Mouse (Mus musculus) liver, embryonic 12.5 days (tissue): ENCODE data around the gene Cxcl9. TPM values are rescaled to one million over a fixed set of nuclear protein-coding genes. Genes with fewer than 3 reads are reported as not detected.
"Not testable (repeated sequence)": the region's sequence is repeated elsewhere in the genome, so short reads cannot be mapped to it uniquely, and the experiment has no call there.

Source experiments
- ATAC-seq: fragments of 200-750 bp; cut with Nextera tagmentation; 2 replicates; pipeline ENCODE4 v1.8.0; 2017; ENCODE audit warnings: moderate number of reproducible peaks, mild to moderate bottlenecking, moderate library complexity
- H3K27ac ChIP-seq: fragments of 300-500 bp; sonication (generic); 2 replicates; pipeline ENCODE4 v1.5.1; 2016; ENCODE audit warnings: mild to moderate bottlenecking
- H3K27me3 ChIP-seq: fragments of 300-500 bp; sonication (generic); replicated peaks from 2 replicates; pipeline ENCODE4 v1.6.1; 2016; ENCODE audit warnings: mild to moderate bottlenecking, moderate library complexity
- H3K36me3 ChIP-seq: fragments of 300-500 bp; sonication (generic); 2 replicates; pipeline ENCODE4 v1.6.1; 2016; ENCODE audit warnings: mild to moderate bottlenecking, moderate library complexity
- H3K4me1 ChIP-seq: fragments of 300-500 bp; sonication (generic); 2 replicates; pipeline ENCODE4 v1.6.1; 2016
- H3K4me2 ChIP-seq: fragments of 300-500 bp; sonication (generic); 2 replicates; pipeline ENCODE4 v1.6.1; 2016; ENCODE audit warnings: mild to moderate bottlenecking, moderate library complexity
- H3K4me3 ChIP-seq: fragments of 300-500 bp; sonication (generic); 2 replicates; pipeline ENCODE4 v1.5.1; 2016; ENCODE audit warnings: mild to moderate bottlenecking, moderate library complexity
- H3K9ac ChIP-seq: fragments of 300-500 bp; sonication (generic); 2 replicates; pipeline ENCODE4 v1.6.1; 2016; ENCODE audit warnings: mild to moderate bottlenecking, moderate library complexity
- H3K9me3 ChIP-seq: fragments of 300-500 bp; sonication (generic); replicated peaks from 2 replicates; pipeline ENCODE4 v1.6.1; 2016; ENCODE audit warnings: mild to moderate bottlenecking, moderate library complexity
- WGBS: fragments of 180-500 bp; shearing (Covaris S2); methylation state at CpG from one replicate; pipeline ENCODE4 v1.1.7; 2016; ENCODE audit not compliant: insufficient replicate concordance; 5-methylcytosine and 5-hydroxymethylcytosine counted together
- polyA plus RNA-seq: library from polyadenylated mRNA; unstranded; fragments of >200 nt; fragmentation: Nextera tagmentation; extraction: Ambion mirVana; gene quantifications from 2 replicates; pipeline ENCODE4 v1.2.1, GENCODE M21; 2016

Gene Cxcl9
- polyA plus RNA-seq, 1 experiment from 2014 or later = not detected

GRCm38 (mm10) chr5:92365146-92365705, 37.3 kb upstream of the Cxcl9 start:
- Histone ChIP-seq H3K4me2 (no peak overlapping the region), H3K27me3 (peaks cover 10% of the 10 kb centered on the region; the same call in 1 of the 2 replicates), H3K9me3 (no peaks in the 10 kb centered on the region), H3K36me3 (no peaks in the 10 kb centered on the region), H3K4me3 (no peak overlapping the region), H3K9ac (no peak overlapping the region), H3K27ac (no peak overlapping the region), H3K4me1 (peaks cover under 1% of the 10 kb centered on the region; the same call in 1 of the 2 replicates)
- no peak for ATAC-seq
- 70% methylated on average over 11 of the region's 11 CpGs for WGBS

GRCm38 (mm10) chr5:92364011-92364410, 36.1 kb upstream of the Cxcl9 start:
- H3K4me3 ChIP-seq = no peak overlapping the region
- H3K27me3 ChIP-seq = peaks cover 10% of the 10 kb centered on the region; the same call in 1 of the 2 replicates
- no peak overlapping the region for H3K9ac ChIP-seq
- no peak overlapping the region for H3K27ac ChIP-seq
- H3K4me2 ChIP-seq = no peak overlapping the region
- no peaks in the 10 kb centered on the region for H3K36me3 ChIP-seq
- no peaks in the 10 kb centered on the region for H3K9me3 ChIP-seq
- ATAC-seq = no peak
- no peaks in the 10 kb centered on the region for H3K4me1 ChIP-seq
- WGBS = 73% methylated on average over 5 of the region's 5 CpGs

- Histone ChIP-seq H3K27me3 (peaks cover 10% of the 10 kb centered on the region; the same call in 1 of the 2 replicates), H3K9me3 (no peaks in the 10 kb centered on the region), H3K4me3 (no peak overlapping the region), H3K4me2 (no peak overlapping the region), H3K36me3 (no peaks in the 10 kb centered on the region), H3K4me1 (0 out of 2 replicates have a peak, but pooled peaks cover under 1% of the 10 kb centered on the region), H3K9ac (no peak overlapping the region), H3K27ac (no peak overlapping the region)
- no peak for ATAC-seq
- WGBS = 16% methylated on average over 4 of the region's 4 CpGs
These were observed 35.3 kb upstream of the Cxcl9 start for GRCm38 (mm10) chr5:92363179-92363578.

GRCm38 (mm10) chr5:92358767-92359455, 31.0 kb upstream of the Cxcl9 start:
- H3K4me2 ChIP-seq = no peak overlapping the region
- no peak overlapping the region for H3K4me3 ChIP-seq
- 58% methylated on average over 11 of the region's 11 CpGs for WGBS
- no peak overlapping the region for H3K27ac ChIP-seq
- 0 out of 2 replicates have a peak, but pooled peaks have one; percentile 54 for ATAC-seq
- peaks cover 4% of the 10 kb centered on the region; the same call in 1 of the 2 replicates for H3K4me1 ChIP-seq
- no peaks in the 10 kb centered on the region for H3K36me3 ChIP-seq
- H3K9me3 ChIP-seq = no peaks in the 10 kb centered on the region
- peaks cover 10% of the 10 kb centered on the region; the same call in 1 of the 2 replicates for H3K27me3 ChIP-seq
- no peak overlapping the region for H3K9ac ChIP-seq

- ATAC-seq = no peak
- no peaks in the 10 kb centered on the region for H3K36me3 ChIP-seq
- H3K4me3 ChIP-seq = no peak overlapping the region
- H3K27ac ChIP-seq = no peak overlapping the region
- H3K9ac ChIP-seq = no peak overlapping the region
- peaks cover 5% of the 10 kb centered on the region for H3K4me1 ChIP-seq
- no peak overlapping the region for H3K4me2 ChIP-seq
- peaks cover 7% of the 10 kb centered on the region; the same call in 1 of the 2 replicates for H3K27me3 ChIP-seq
- H3K9me3 ChIP-seq = no peaks in the 10 kb centered on the region
- WGBS = 23% methylated on average over 12 of the region's 12 CpGs
These were observed 30.2 kb upstream of the Cxcl9 start for GRCm38 (mm10) chr5:92358033-92358432.

GRCm38 (mm10) chr5:92353517-92353916, 25.6 kb upstream of the Cxcl9 start:
- Histone ChIP-seq H3K9me3 (no peaks in the 10 kb centered on the region), H3K4me3 (peak overlapping the region; percentile 37), H3K27ac (no peak overlapping the region), H3K4me1 (peaks cover 19% of the 10 kb centered on the region), H3K4me2 (peak overlapping the region; percentile 57), H3K36me3 (no peaks in the 10 kb centered on the region), H3K9ac (no peak overlapping the region), H3K27me3 (peaks cover 6% of the 10 kb centered on the region; the same call in 1 of the 2 replicates)
- peak; percentile 33; the same call in 1 of the 2 replicates for ATAC-seq
- WGBS = 22% methylated on average over 11 of the region's 11 CpGs

- not testable (repeated sequence) for H3K9me3 ChIP-seq, ATAC-seq, H3K27ac ChIP-seq, H3K4me3 ChIP-seq, H3K36me3 ChIP-seq, H3K9ac ChIP-seq
- Histone ChIP-seq H3K4me2 (peak overlapping the region; percentile 57), H3K27me3 (peaks cover 12% of the 10 kb centered on the region), H3K4me1 (peaks cover 21% of the 10 kb centered on the region)
- 65% methylated on average over 4 of the region's 4 CpGs for WGBS
These were observed 24.8 kb upstream of the Cxcl9 start for GRCm38 (mm10) chr5:92352716-92353115.

- Histone ChIP-seq H3K4me2 (0 out of 2 replicates have a peak overlapping the region, but pooled peaks have one; percentile 53), H3K27me3 (peaks cover 13% of the 10 kb centered on the region), H3K27ac (no peak overlapping the region), H3K36me3 (no peaks in the 10 kb centered on the region), H3K9ac (no peak overlapping the region), H3K4me3 (no peak overlapping the region), H3K9me3 (no peaks in the 10 kb centered on the region), H3K4me1 (peaks cover 21% of the 10 kb centered on the region)
- 72% methylated on average over 7 of the region's 7 CpGs for WGBS
- ATAC-seq = no peak
These were observed 21.9 kb upstream of the Cxcl9 start for GRCm38 (mm10) chr5:92349731-92350130.

- no peak within 1 kb of the TSS for H3K9ac ChIP-seq
- 17% methylated on average over 14 of the region's 14 CpGs for WGBS
These were observed 21.0 kb upstream of the Cxcl9 start, which contains the start of gene Cxcl10 for GRCm38 (mm10) chr5:92348794-92349413. TSS of gene Cxcl10 (minus strand) at chr5:92348889.

GRCm38 (mm10) chr5:92345006-92345405, 17.1 kb upstream of the Cxcl9 start:
- ATAC-seq = no peak
- Histone ChIP-seq H3K36me3 (no peaks in the 10 kb centered on the region), H3K4me2 (no peak overlapping the region), H3K27ac (no peak overlapping the region), H3K4me1 (peaks cover 16% of the 10 kb centered on the region), H3K9me3 (no peaks in the 10 kb centered on the region), H3K4me3 (no peak overlapping the region), H3K9ac (no peak overlapping the region), H3K27me3 (peaks cover 20% of the 10 kb centered on the region)
- WGBS = 59% methylated on average over 8 of the region's 8 CpGs

More at GRCm38 (mm10) chr5:92348794-92349413, 21.0 kb upstream of the Cxcl9 start, which contains the start of gene Cxcl10:
- Histone ChIP-seq H3K9me3 (no peaks in the 10 kb centered on the region), H3K27me3 (peaks cover 15% of the 10 kb centered on the region), H3K4me1 (peaks cover 21% of the 10 kb centered on the region), H3K4me3 (peak within 1 kb of the TSS; percentile 29), H3K27ac (no peak within 1 kb of the TSS), H3K4me2 (peak within 1 kb of the TSS; percentile 53), H3K36me3 (no peaks in the 10 kb centered on the region)
- ATAC-seq = peak; percentile 86

- Histone ChIP-seq H3K36me3 (no peaks in the 10 kb centered on the region), H3K4me3 (no peak overlapping the region), H3K4me1 (no peaks in the 10 kb centered on the region), H3K27me3 (peaks cover 7% of the 10 kb centered on the region; the same call in 1 of the 2 replicates), H3K9me3 (no peaks in the 10 kb centered on the region), H3K27ac (no peak overlapping the region), H3K9ac (no peak overlapping the region), H3K4me2 (no peak overlapping the region)
- WGBS = 58% methylated on average over 4 of the region's 4 CpGs
- ATAC-seq = no peak
These were observed 12.7 kb upstream of the Cxcl9 start for GRCm38 (mm10) chr5:92340606-92341005.

GRCm38 (mm10) chr5:92336743-92337142, 8.9 kb upstream of the Cxcl9 start:
- no peaks in the 10 kb centered on the region for H3K4me1 ChIP-seq
- WGBS = 64% methylated on average over 3 of the region's 3 CpGs

More at GRCm38 (mm10) chr5:92336743-92337142, 8.9 kb upstream of the Cxcl9 start:
- Histone ChIP-seq H3K4me2 (no peak overlapping the region), H3K9me3 (no peaks in the 10 kb centered on the region), H3K27ac (no peak overlapping the region), H3K9ac (no peak overlapping the region), H3K4me3 (no peak overlapping the region), H3K27me3 (peaks cover 2% of the 10 kb centered on the region; the same call in 1 of the 2 replicates), H3K36me3 (no peaks in the 10 kb centered on the region)
- ATAC-seq = no peak
